Mouse (Mus musculus) forebrain, postnatal 0 days (tissue): Measurements from ENCODE around the gene Zfp119b. TPM values are rescaled to one million over a fixed set of nuclear protein-coding genes. Genes with fewer than 3 reads are reported as not detected.
"Not testable (repeated sequence)": the region's sequence is repeated elsewhere in the genome, so short reads cannot be mapped to it uniquely, and the experiment has no call there.

ENCODE experiments used
- ATAC-seq: fragments of 200-750 bp; cut with Nextera tagmentation; 2 replicates; pipeline ENCODE4 v1.8.0; 2017; ENCODE audit warnings: mild to moderate bottlenecking, moderate library complexity
- DNase-seq: peaks from one replicate; pipeline ENCODE4 v3.0.0-alpha.2; 2015
- H3K27ac ChIP-seq: fragments of 300-500 bp; sonication (generic); 2 replicates; pipeline ENCODE4 v1.5.1; 2014; ENCODE audit warnings: low read depth, mild to moderate bottlenecking, antibody characterized with exemption, low read length, moderate library complexity, mixed read lengths
- H3K27me3 ChIP-seq: fragments of 300-500 bp; sonication (generic); 2 replicates; pipeline ENCODE4 v1.6.1; 2014; ENCODE audit warnings: mild to moderate bottlenecking, low read length, mixed read lengths; ENCODE audit not compliant: insufficient read depth
- H3K36me3 ChIP-seq: fragments of 300-500 bp; sonication (generic); 2 replicates; pipeline ENCODE4 v1.6.1; 2014; ENCODE audit warnings: mild to moderate bottlenecking, moderate library complexity; ENCODE audit not compliant: insufficient read depth
- H3K4me1 ChIP-seq: fragments of 300-500 bp; sonication (generic); 2 replicates; pipeline ENCODE4 v1.6.1; 2014; ENCODE audit warnings: antibody characterized with exemption; ENCODE audit not compliant: insufficient read depth
- H3K4me2 ChIP-seq: fragments of 300-500 bp; sonication (generic); 2 replicates; pipeline ENCODE4 v1.6.1; 2014; ENCODE audit warnings: low read depth, mild to moderate bottlenecking, moderate library complexity
- H3K4me3 ChIP-seq: fragments of 300-500 bp; sonication (generic); 2 replicates; pipeline ENCODE4 v1.5.1; 2014; ENCODE audit warnings: low read depth, low read length, mixed read lengths
- H3K9ac ChIP-seq: fragments of 300-500 bp; sonication (generic); 2 replicates; pipeline ENCODE4 v1.6.1; 2014; ENCODE audit warnings: mild to moderate bottlenecking
- H3K9me3 ChIP-seq: fragments of 300-500 bp; sonication (generic); 2 replicates; pipeline ENCODE4 v1.6.1; 2016; ENCODE audit warnings: low read length
- CTCF ChIP-seq: sonication (generic); IDR thresholded peaks from 2 replicates; pipeline ENCODE4 v1.5.1; 2016; ENCODE audit warnings: antibody characterized with exemption, control low read depth, low read depth
- WGBS: fragments of 180-500 bp; shearing (Covaris S2); extraction: QIAGEN DNeasy Blood & Tissue Kit; methylation state at CpG from one replicate; pipeline ENCODE4 v1.1.7; 2014; 5-methylcytosine and 5-hydroxymethylcytosine counted together
- polyA plus RNA-seq: library from polyadenylated mRNA; unstranded; fragments of >200 nt; fragmentation: Nextera tagmentation; extraction: Ambion mirVana; gene quantifications from 2 replicates; pipeline ENCODE4 v1.2.1, GENCODE M21; 2015
- total RNA-seq: library from RNA; depleted of rRNA; stranded (reverse); fragments of >200 nt; gene quantifications from 2 replicates; pipeline ENCODE4 v1.2.3, GENCODE M21; 2014; rRNA removed

The Zfp119b gene
- total and polyA plus RNA-seq, 2 experiments from 2014 or later: 5.7 to 6.0 TPM

- peak overlapping the region; percentile 92; the same call in 1 of the 2 replicates for H3K9ac ChIP-seq
- WGBS: 77% methylated on average over 2 of the region's 2 CpGs
- no peaks in the 10 kb centered on the region for H3K27me3 ChIP-seq
Observed at GRCm38 (mm10) chr17:55932635-55933034, 16.7 kb downstream of the Zfp119b start.

GRCm38 (mm10) chr17:55931553-55932502 is 17.5 kb downstream of the Zfp119b start:
- ATAC-seq (peak; percentile 99), DNase-seq (peak; percentile 85)
- Histone ChIP-seq H3K4me1 (peaks cover 3% of the 10 kb centered on the region; the same call in 1 of the 2 replicates), H3K9me3 (no peaks in the 10 kb centered on the region), H3K4me3 (peak overlapping the region; percentile 62), H3K27ac (peak overlapping the region; percentile 80), H3K27me3 (no peaks in the 10 kb centered on the region), H3K36me3 (no peaks in the 10 kb centered on the region), H3K9ac (peak overlapping the region; percentile 92), H3K4me2 (peak overlapping the region; percentile 85)
- TF ChIP-seq CTCF: peak; percentile 55
- WGBS: 1% methylated on average over 33 of the region's 33 CpGs

More at GRCm38 (mm10) chr17:55932635-55933034, 16.7 kb downstream of the Zfp119b start:
- Histone ChIP-seq H3K4me1 (peaks cover 3% of the 10 kb centered on the region; the same call in 1 of the 2 replicates), H3K36me3 (no peaks in the 10 kb centered on the region), H3K9me3 (no peaks in the 10 kb centered on the region), H3K27ac (no peak overlapping the region), H3K4me2 (peak overlapping the region; percentile 85), H3K4me3 (peak overlapping the region; percentile 62)
- no peak for TF ChIP-seq CTCF
- ATAC-seq: no peak
- DNase-seq: no peak

DNA sequence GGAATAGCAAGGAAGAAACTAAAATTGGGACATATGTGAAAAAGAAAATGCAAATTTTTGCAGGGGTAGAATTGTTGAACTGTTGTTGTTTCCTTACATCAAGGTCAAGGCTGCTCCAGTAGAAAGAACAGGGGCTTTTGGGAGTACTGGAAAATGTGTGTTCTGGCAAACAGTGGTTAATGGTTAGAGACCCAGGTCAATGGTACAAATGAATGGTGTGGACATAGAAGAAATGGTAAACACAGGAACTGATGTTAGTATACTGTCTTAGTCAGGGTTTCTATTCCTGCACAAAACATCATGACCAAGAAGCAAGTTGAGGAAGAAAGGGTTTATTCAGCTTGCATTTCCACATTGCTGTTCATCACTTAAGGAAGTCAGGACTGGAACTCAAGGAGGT is 42.6 kb downstream of the Zfp119b start:
- Histone ChIP-seq H3K4me3 (no peak overlapping the region), H3K27ac (no peak overlapping the region), H3K27me3 (no peaks in the 10 kb centered on the region), H3K36me3 (no peaks in the 10 kb centered on the region), H3K4me2 (no peak overlapping the region), H3K4me1 (no peaks in the 10 kb centered on the region), H3K9me3 (no peaks in the 10 kb centered on the region; the same call in 1 of the 2 replicates), H3K9ac (no peak overlapping the region)
- TF ChIP-seq CTCF: no peak
- DNase-seq (no peak), ATAC-seq (no peak)

DNA sequence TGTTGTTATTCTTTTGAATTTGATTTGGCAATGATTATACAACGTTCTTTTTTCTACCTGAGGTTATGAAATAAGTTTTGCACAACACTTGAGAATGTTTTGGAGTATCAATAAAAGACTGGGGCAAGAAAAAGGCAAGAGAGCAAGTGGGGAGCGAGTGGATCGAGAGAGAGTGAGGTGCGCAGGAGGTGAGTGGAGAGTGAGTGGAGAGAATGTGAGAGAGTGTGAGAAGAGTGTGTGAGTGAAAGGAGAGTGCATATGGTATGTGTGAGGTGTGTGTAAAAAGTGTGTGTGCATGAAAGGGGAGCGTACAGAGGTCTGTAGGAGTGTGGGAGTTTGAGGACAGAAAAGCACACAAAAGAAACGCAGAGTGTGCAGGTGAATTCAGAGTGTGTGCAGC is 45.2 kb downstream of the Zfp119b start:
- H3K9me3 ChIP-seq: 0 out of 2 replicates have a peak, but pooled peaks cover under 1% of the 10 kb centered on the region
- no peak overlapping the region for H3K27ac ChIP-seq
- no peak overlapping the region for H3K9ac ChIP-seq
- WGBS: 74% methylated on average over 6 of the region's 6 CpGs
- no peaks in the 10 kb centered on the region for H3K27me3 ChIP-seq
- TF ChIP-seq CTCF: no peak
- no peak overlapping the region for H3K4me2 ChIP-seq
- no peaks in the 10 kb centered on the region for H3K4me1 ChIP-seq
- no peaks in the 10 kb centered on the region for H3K36me3 ChIP-seq
- DNase-seq (no peak), ATAC-seq (no peak)
- H3K4me3 ChIP-seq: no peak overlapping the region

- H3K4me1 ChIP-seq: no peaks in the 10 kb centered on the region
- no peaks in the 10 kb centered on the region for H3K27me3 ChIP-seq
- no peak overlapping the region for H3K27ac ChIP-seq
- WGBS: 91% methylated on average over 1 of the region's 1 CpGs
- no peak for ATAC-seq
- H3K4me2 ChIP-seq: no peak overlapping the region
- H3K9ac ChIP-seq: no peak overlapping the region
- H3K4me3 ChIP-seq: no peak overlapping the region
- H3K36me3 ChIP-seq: no peaks in the 10 kb centered on the region
- no peak for DNase-seq
- H3K9me3 ChIP-seq: 0 out of 2 replicates have a peak, but pooled peaks cover 3% of the 10 kb centered on the region
- no peak for TF ChIP-seq CTCF
Observed at GRCm38 (mm10) chr17:55903687-55904086, 45.6 kb downstream of the Zfp119b start.

DNA sequence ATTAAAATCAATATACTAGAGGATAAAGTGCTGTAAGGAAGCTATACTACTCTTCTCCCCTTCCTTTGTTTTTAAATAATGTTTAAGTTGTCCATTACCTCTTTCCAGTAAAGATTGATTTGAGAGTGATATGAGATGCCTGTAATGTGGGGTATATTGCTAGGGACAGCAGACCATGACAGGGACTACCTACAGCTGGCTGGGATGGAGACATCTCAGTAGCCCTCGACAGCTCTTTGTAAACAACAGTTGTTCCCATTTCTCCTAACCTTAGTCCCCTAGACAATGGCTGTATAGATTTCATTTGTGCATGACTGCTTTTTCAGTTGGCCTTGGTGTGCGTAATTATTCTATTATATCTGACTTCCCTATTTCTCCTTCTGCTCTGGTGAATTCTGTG is 46.2 kb downstream of the Zfp119b start:
- H3K27me3 ChIP-seq: no peaks in the 10 kb centered on the region
- ATAC-seq: no peak
- DNase-seq: no peak
- WGBS: 73% methylated on average over 2 of the region's 2 CpGs
- H3K9me3 ChIP-seq: 0 out of 2 replicates have a peak, but pooled peaks cover 8% of the 10 kb centered on the region
- no peak overlapping the region for H3K4me3 ChIP-seq
- H3K36me3 ChIP-seq: peaks cover 5% of the 10 kb centered on the region
- H3K4me2 ChIP-seq: no peak overlapping the region
- no peaks in the 10 kb centered on the region for H3K4me1 ChIP-seq
- no peak overlapping the region for H3K9ac ChIP-seq
- TF ChIP-seq CTCF: no peak
- no peak overlapping the region for H3K27ac ChIP-seq

DNA sequence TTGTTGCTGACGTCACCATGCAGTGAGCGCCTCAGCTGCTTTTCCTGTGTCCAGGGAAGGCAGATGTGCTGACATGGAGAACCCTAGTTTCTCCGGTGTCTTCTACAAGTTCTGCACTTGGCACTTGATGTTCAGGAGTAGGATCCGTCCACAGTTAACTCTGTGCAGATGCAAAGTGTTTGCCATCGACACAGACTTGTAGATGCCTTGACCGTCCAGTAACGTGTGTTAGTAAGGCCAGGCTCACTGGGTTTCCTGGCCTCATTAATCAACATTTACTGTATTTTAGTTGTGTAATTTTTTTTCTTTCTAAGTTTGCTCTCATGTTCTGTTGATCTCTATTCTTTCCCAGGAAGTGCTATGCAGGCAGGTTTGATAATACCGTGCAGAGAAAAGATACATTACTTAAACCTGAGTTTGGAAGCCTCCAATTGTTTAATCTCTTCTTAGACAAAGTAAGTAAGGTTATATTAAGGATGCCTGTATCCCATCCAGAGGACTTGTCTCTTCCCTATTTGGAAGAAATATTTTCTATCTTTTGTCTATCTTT is 56.8 kb downstream of the Zfp119b start:
- H3K27me3 ChIP-seq, H3K36me3 ChIP-seq, H3K9me3 ChIP-seq, ATAC-seq, H3K4me1 ChIP-seq: not testable (repeated sequence)
- peak overlapping the region; percentile 49 for H3K4me2 ChIP-seq
- peak overlapping the region; percentile 42 for H3K4me3 ChIP-seq
- DNase-seq: peak; percentile 38
- H3K27ac ChIP-seq: peak overlapping the region; percentile 45; the same call in 1 of the 2 replicates
- 9% methylated on average over 6 of the region's 8 CpGs for WGBS
- H3K9ac ChIP-seq: peak overlapping the region; percentile 58

Other genes with a start within 250 kb of the Zfp119b start
- gene Pot1b, start 236.9 kb downstream of the Zfp119b start, total RNA-seq: 8.6 and 10.6 TPM in 2 replicates
- gene Pot1b, start 236.9 kb downstream of the Zfp119b start, polyA plus RNA-seq: 1.1 and 1.8 TPM in 2 replicates
- gene Adgre4, start 199.5 kb downstream of the Zfp119b start, total RNA-seq: 0.05 TPM in 1 of 2 replicates, not detected in the other
- gene Adgre4, start 199.5 kb downstream of the Zfp119b start, polyA plus RNA-seq: 0.07 TPM in 1 of 2 replicates, not detected in the other
- 8.8 and 15.1 TPM in 2 replicates for gene Zfp119a, start 70.6 kb downstream of the Zfp119b start, total RNA-seq
- gene Zfp119a, start 70.6 kb downstream of the Zfp119b start, polyA plus RNA-seq: 4.6 and 6.9 TPM in 2 replicates
- gene Zfp959, start 57.4 kb downstream of the Zfp119b start, total RNA-seq: 11.5 and 14.9 TPM in 2 replicates
- 6.2 and 8.4 TPM in 2 replicates for gene Zfp959, start 57.4 kb downstream of the Zfp119b start, polyA plus RNA-seq
- 2.1 and 3.4 TPM in 2 replicates for gene Ebi3, start 3.1 kb upstream of the Zfp119b start, total RNA-seq
- gene Ebi3, start 3.1 kb upstream of the Zfp119b start, polyA plus RNA-seq: 6.4 and 7.7 TPM in 2 replicates
- 12.9 and 15.2 TPM in 2 replicates for gene Yju2, start 9.6 kb upstream of the Zfp119b start, total RNA-seq
- gene Yju2, start 9.6 kb upstream of the Zfp119b start, polyA plus RNA-seq: 12.9 and 15.2 TPM in 2 replicates
- gene Shd, start 21.0 kb upstream of the Zfp119b start, total RNA-seq: 124 and 152 TPM in 2 replicates
- gene Shd, start 21.0 kb upstream of the Zfp119b start, polyA plus RNA-seq: 106 and 116 TPM in 2 replicates
- gene Fsd1, start 37.0 kb upstream of the Zfp119b start, total RNA-seq: 106 and 113 TPM in 2 replicates
- 162 and 169 TPM in 2 replicates for gene Fsd1, start 37.0 kb upstream of the Zfp119b start, polyA plus RNA-seq
- 2.2 and 4.5 TPM in 2 replicates for gene Stap2, start 56.1 kb upstream of the Zfp119b start, total RNA-seq
- gene Stap2, start 56.1 kb upstream of the Zfp119b start, polyA plus RNA-seq: 4.0 and 4.3 TPM in 2 replicates
- 155 and 159 TPM in 2 replicates for gene Mpnd, start 56.2 kb upstream of the Zfp119b start, total RNA-seq
- 99.0 and 110 TPM in 2 replicates for gene Mpnd, start 56.2 kb upstream of the Zfp119b start, polyA plus RNA-seq
- 65.1 and 74.5 TPM in 2 replicates for gene Sh3gl1, start 87.1 kb upstream of the Zfp119b start, total RNA-seq
- 93.2 and 99.0 TPM in 2 replicates for gene Sh3gl1, start 87.1 kb upstream of the Zfp119b start, polyA plus RNA-seq
- 4.7 and 5.9 TPM in 2 replicates for gene Chaf1a, start 90.9 kb upstream of the Zfp119b start, total RNA-seq
- 4.5 and 4.6 TPM in 2 replicates for gene Chaf1a, start 90.9 kb upstream of the Zfp119b start, polyA plus RNA-seq
- gene Ubxn6, start 125.5 kb upstream of the Zfp119b start, total RNA-seq: 90.3 and 109 TPM in 2 replicates
- 88.1 and 88.6 TPM in 2 replicates for gene Ubxn6, start 125.5 kb upstream of the Zfp119b start, polyA plus RNA-seq
- gene Hdgfl2, start 130.1 kb upstream of the Zfp119b start, total RNA-seq: 79.9 and 96.4 TPM in 2 replicates
- 99.9 and 114 TPM in 2 replicates for gene Hdgfl2, start 130.1 kb upstream of the Zfp119b start, polyA plus RNA-seq
- gene Plin4, start 160.3 kb upstream of the Zfp119b start, total RNA-seq: 0.08 and 0.52 TPM in 2 replicates
- gene Plin4, start 160.3 kb upstream of the Zfp119b start, polyA plus RNA-seq: 0.02 TPM in 1 of 2 replicates, not detected in the other
- gene Plin5, start 168.1 kb upstream of the Zfp119b start, total RNA-seq: 2.7 and 3.2 TPM in 2 replicates
- gene Plin5, start 168.1 kb upstream of the Zfp119b start, polyA plus RNA-seq: 2.4 and 3.9 TPM in 2 replicates
- gene Lrg1, start 172.5 kb upstream of the Zfp119b start, total RNA-seq: not detected in 2 replicates
- 0.33 and 0.46 TPM in 2 replicates for gene Lrg1, start 172.5 kb upstream of the Zfp119b start, polyA plus RNA-seq
- gene Sema6b, start 190.8 kb upstream of the Zfp119b start, total RNA-seq: 71.0 and 76.4 TPM in 2 replicates
- 15.6 and 18.1 TPM in 2 replicates for gene Sema6b, start 190.8 kb upstream of the Zfp119b start, polyA plus RNA-seq
- 11.0 and 12.8 TPM in 2 replicates for gene Tnfaip8l1, start 213.0 kb upstream of the Zfp119b start, total RNA-seq
- gene Tnfaip8l1, start 213.0 kb upstream of the Zfp119b start, polyA plus RNA-seq: 8.6 TPM in 2 replicates
- 52.3 and 65.1 TPM in 2 replicates for gene Mydgf, start 234.4 kb upstream of the Zfp119b start, total RNA-seq
- gene Mydgf, start 234.4 kb upstream of the Zfp119b start, polyA plus RNA-seq: 65.7 and 75.0 TPM in 2 replicates